Mouse (Mus musculus): Measurements from ENCODE around the gene Slc12a1.
"Not testable (repeated sequence)": the region's sequence is repeated elsewhere in the genome, so short reads cannot be mapped to it uniquely, and the experiment has no call there.

Slc12a1 gene

GRCm38 (mm10) chr2:125152388-125152787 lies at the start of gene Slc12a1:
Gene Slc12a1, plus strand, starts transcription at chr2:125152505.
- no peak for DNase-seq (ENCODE audit: inconsistent age in 2 of 2, low spot score in 1 of 2)

GRCm38 (mm10) chr2:125104491-125104890 lies 47.8 kb upstream of the Slc12a1 start:
- DNase-seq (ENCODE audit: inconsistent age in 2 of 2, low spot score in 1 of 2) = not testable (repeated sequence)

GRCm38 (mm10) chr2:125106536-125106935 lies 45.8 kb upstream of the Slc12a1 start:
- DNase-seq (ENCODE audit: inconsistent age in 2 of 2, low spot score in 1 of 2) = not testable (repeated sequence)

GRCm38 (mm10) chr2:125119381-125120110 lies 32.8 kb upstream of the Slc12a1 start:
- no peak for DNase-seq (ENCODE audit: inconsistent age in 2 of 2, low spot score in 1 of 2)

- no peak for DNase-seq (ENCODE audit: inconsistent age in 2 of 2, low spot score in 1 of 2)
Observed at GRCm38 (mm10) chr2:125122288-125122623, 30.0 kb upstream of the Slc12a1 start.

GRCm38 (mm10) chr2:125122624-125123476 lies 29.5 kb upstream of the Slc12a1 start:
- peak; percentile 70 to 90 for DNase-seq (ENCODE audit: inconsistent age in 2 of 2, low spot score in 1 of 2)

- peak; percentile 84 to 94 for DNase-seq (ENCODE audit: inconsistent age in 2 of 2, low spot score in 1 of 2)
Observed at GRCm38 (mm10) chr2:125123477-125123852, 28.8 kb upstream of the Slc12a1 start, which contains the start of gene Myef2. Gene Myef2, minus strand, starts transcription at chr2:125123661.

- no peak for DNase-seq (ENCODE audit: inconsistent age in 2 of 2, low spot score in 1 of 2)
Observed at GRCm38 (mm10) chr2:125125824-125126223, 26.5 kb upstream of the Slc12a1 start.

GRCm38 (mm10) chr2:125126792-125127191 lies 25.5 kb upstream of the Slc12a1 start:
- DNase-seq (ENCODE audit: inconsistent age in 2 of 2, low spot score in 1 of 2) = no peak

GRCm38 (mm10) chr2:125134113-125134512 lies 18.2 kb upstream of the Slc12a1 start:
- no peak for DNase-seq (ENCODE audit: inconsistent age in 2 of 2, low spot score in 1 of 2)

- DNase-seq (ENCODE audit: inconsistent age in 2 of 2, low spot score in 1 of 2) = peak; percentile 75 to 93
Observed at GRCm38 (mm10) chr2:125135903-125136811, 16.1 kb upstream of the Slc12a1 start, which contains the start of gene Ctxn2. Gene Ctxn2, plus strand, starts transcription at chr2:125136692.

GRCm38 (mm10) chr2:125136846-125137245 lies 15.5 kb upstream of the Slc12a1 start:
- DNase-seq (ENCODE audit: inconsistent age in 2 of 2, low spot score in 1 of 2) = no peak

GRCm38 (mm10) chr2:125142336-125142735 lies 10.0 kb upstream of the Slc12a1 start:
- no peak for DNase-seq (ENCODE audit: inconsistent age in 2 of 2, low spot score in 1 of 2)

GRCm38 (mm10) chr2:125154294-125154693 lies 2.0 kb downstream of the Slc12a1 start:
- no peak for DNase-seq (ENCODE audit: inconsistent age in 2 of 2, low spot score in 1 of 2)

- no peak for DNase-seq (ENCODE audit: inconsistent age in 2 of 2, low spot score in 1 of 2)
Observed at GRCm38 (mm10) chr2:125155504-125155903, 3.2 kb downstream of the Slc12a1 start.

GRCm38 (mm10) chr2:125162012-125162470 lies 9.7 kb downstream of the Slc12a1 start:
- no peak for DNase-seq (ENCODE audit: inconsistent age in 2 of 2, low spot score in 1 of 2)

- DNase-seq (ENCODE audit: inconsistent age in 2 of 2, low spot score in 1 of 2) = no peak
Observed at GRCm38 (mm10) chr2:125178225-125178798, 26.0 kb downstream of the Slc12a1 start.

GRCm38 (mm10) chr2:125187904-125188303 lies 35.6 kb downstream of the Slc12a1 start:
- no peak for DNase-seq (ENCODE audit: inconsistent age in 2 of 2, low spot score in 1 of 2)

- DNase-seq (ENCODE audit: inconsistent age in 2 of 2, low spot score in 1 of 2) = peak; percentile 38 to 84
Observed at GRCm38 (mm10) chr2:125189197-125189596, 36.9 kb downstream of the Slc12a1 start.

- DNase-seq (ENCODE audit: inconsistent age in 2 of 2, low spot score in 1 of 2) = no peak
Observed at GRCm38 (mm10) chr2:125192905-125193304, 40.6 kb downstream of the Slc12a1 start.
